Mouse (Mus musculus) thymus, adult 2 months (tissue): ENCODE data around the gene Gm20538. TPM values are rescaled to one million over a fixed set of nuclear protein-coding genes. Genes with fewer than 3 reads are reported as not detected.

ENCODE experiments used
- DNase-seq: peaks from one replicate; pipeline ENCODE4 v3.0.0; 2021
- H3K27ac ChIP-seq: fragments of 200-500 bp; 2 replicates; pipeline ENCODE4 v1.5.1; 2012; ENCODE audit warnings: low read length, control low read depth; ENCODE audit not compliant: control insufficient read depth, insufficient read depth
- H3K27me3 ChIP-seq: fragments of 200-500 bp; 2 replicates; pipeline ENCODE4 v1.6.1; 2012; ENCODE audit warnings: mild to moderate bottlenecking, low read length, moderate library complexity, mixed read lengths; ENCODE audit not compliant: control insufficient read depth, insufficient read depth
- H3K36me3 ChIP-seq: fragments of 200-500 bp; 2 replicates; pipeline ENCODE4 v1.6.1; 2012; ENCODE audit warnings: mild to moderate bottlenecking, low read length, moderate library complexity; ENCODE audit not compliant: control insufficient read depth, insufficient read depth
- H3K4me1 ChIP-seq: fragments of 200-500 bp; replicated peaks from 2 replicates; pipeline ENCODE4 v1.6.1; 2012; ENCODE audit warnings: low read length; ENCODE audit not compliant: control insufficient read depth, insufficient read depth
- H3K4me3 ChIP-seq: fragments of 200-500 bp; 2 replicates; pipeline ENCODE4 v1.5.1; 2012; ENCODE audit warnings: mild to moderate bottlenecking, low read length, control low read depth, moderate library complexity; ENCODE audit not compliant: control insufficient read depth, insufficient read depth
- CTCF ChIP-seq: fragments of 200-500 bp; IDR thresholded peaks from 2 replicates; pipeline ENCODE4 v1.5.1; 2012; ENCODE audit warnings: mild to moderate bottlenecking, control low read depth, low read length, moderate library complexity, borderline replicate concordance; ENCODE audit not compliant: control insufficient read depth, poor library complexity, insufficient read depth; ENCODE audit errors: extremely low read depth
- POLR2A ChIP-seq: fragments of 200-500 bp; IDR thresholded peaks from 2 replicates; pipeline ENCODE4 v1.6.1; 2012; ENCODE audit warnings: mild to moderate bottlenecking, low read length, control low read depth, moderate library complexity; ENCODE audit not compliant: control insufficient read depth, poor library complexity, insufficient read depth; ENCODE audit errors: extremely low read depth
- WGBS: fragments of 180-500 bp; shearing (Covaris S2); methylation state at CpG from one replicate; pipeline ENCODE4 v1.1.7; 2018; 5-methylcytosine and 5-hydroxymethylcytosine counted together
- polyA plus RNA-seq: library from polyadenylated mRNA; depleted of rRNA; stranded (reverse); fragments of >200 nt; gene quantifications from 2 replicates; pipeline ENCODE4 v1.2.3, GENCODE M21; 2012

Gm20538 gene
- polyA plus RNA-seq, 1 experiment, result 6.6 TPM

DNA sequence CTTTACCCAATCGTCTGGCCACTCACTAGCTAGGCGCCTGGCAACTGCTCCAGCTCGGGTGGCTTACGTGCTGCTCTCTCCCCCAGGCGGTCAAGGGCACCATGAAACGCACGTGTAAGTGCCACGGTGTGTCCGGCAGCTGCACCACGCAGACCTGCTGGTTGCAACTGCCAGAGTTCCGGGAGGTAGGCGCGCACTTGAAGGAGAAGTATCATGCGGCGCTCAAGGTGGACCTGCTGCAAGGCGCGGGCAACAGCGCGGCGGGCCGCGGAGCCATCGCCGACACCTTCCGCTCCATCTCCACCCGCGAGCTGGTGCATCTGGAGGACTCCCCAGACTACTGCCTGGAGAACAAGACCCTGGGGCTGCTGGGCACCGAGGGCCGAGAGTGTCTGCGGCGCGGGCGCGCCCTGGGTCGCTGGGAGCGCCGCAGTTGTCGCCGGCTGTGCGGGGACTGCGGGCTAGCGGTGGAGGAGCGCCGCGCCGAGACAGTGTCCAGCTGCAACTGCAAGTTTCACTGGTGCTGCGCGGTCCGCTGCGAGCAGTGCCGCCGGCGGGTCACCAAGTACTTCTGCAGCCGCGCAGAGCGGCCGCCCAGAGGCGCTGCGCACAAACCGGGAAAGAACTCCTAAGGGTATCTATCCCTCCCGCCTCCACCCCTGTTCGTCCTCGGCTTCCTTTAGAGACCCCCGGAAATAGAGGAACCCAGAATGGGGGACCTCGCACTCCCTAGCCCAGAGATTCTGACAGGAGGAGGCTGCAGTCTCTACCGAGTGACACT, 41.0 kb downstream of the Gm20538 start:
- no peaks in the 10 kb centered on the region for H3K27me3 ChIP-seq
- peaks cover 52% of the 10 kb centered on the region for H3K4me1 ChIP-seq
- TF ChIP-seq CTCF (0 out of 2 replicates have a peak, but pooled peaks have one; percentile 24), POLR2A (no peak; the same call in 1 of the 2 replicates)
- peak overlapping the region; percentile 69 for H3K4me3 ChIP-seq
- WGBS, result 2% methylated on average over 66 of the region's 66 CpGs
- DNase-seq, result peak; percentile 53
- peak overlapping the region; percentile 67 for H3K27ac ChIP-seq
- H3K36me3 ChIP-seq, result no peaks in the 10 kb centered on the region

DNA sequence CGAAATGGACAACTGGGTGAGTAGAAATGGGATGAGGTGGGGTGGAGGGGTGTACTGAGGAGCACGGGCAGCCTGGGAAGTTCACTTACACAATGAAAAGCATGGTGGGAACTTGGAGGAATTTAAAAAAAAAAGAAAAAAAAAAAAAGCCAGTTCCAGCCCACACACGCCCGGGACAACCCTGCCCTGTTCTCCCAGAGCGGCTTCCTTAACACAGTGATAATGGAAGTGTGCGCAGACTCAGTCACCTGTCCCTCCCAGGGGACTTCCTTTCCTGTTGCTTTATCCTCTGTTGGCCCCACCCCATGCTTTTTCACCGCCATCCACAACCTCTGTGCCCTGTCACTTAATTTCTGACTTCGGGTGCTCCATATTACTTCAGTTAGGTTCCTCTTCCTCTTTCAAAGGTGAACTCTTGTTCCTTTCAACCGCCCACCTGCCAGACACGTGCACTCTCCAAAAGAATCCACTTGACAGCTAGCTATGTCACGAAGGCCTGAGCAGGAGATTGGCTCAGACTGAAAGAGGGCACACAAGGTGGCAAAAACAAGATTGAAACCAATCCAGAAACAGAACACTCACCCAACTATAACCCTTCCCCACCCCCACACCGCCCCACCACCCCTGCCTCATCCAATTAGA, 42.0 kb downstream of the Gm20538 start:
- Histone ChIP-seq H3K4me3 (peak overlapping the region; percentile 69), H3K4me1 (peaks cover 52% of the 10 kb centered on the region), H3K36me3 (no peaks in the 10 kb centered on the region), H3K27me3 (no peaks in the 10 kb centered on the region), H3K27ac (peak overlapping the region; percentile 67)
- no peak for TF ChIP-seq POLR2A
- no peak for TF ChIP-seq CTCF
- WGBS, result 11% methylated on average over 12 of the region's 12 CpGs
- peak; percentile 34 for DNase-seq

DNA sequence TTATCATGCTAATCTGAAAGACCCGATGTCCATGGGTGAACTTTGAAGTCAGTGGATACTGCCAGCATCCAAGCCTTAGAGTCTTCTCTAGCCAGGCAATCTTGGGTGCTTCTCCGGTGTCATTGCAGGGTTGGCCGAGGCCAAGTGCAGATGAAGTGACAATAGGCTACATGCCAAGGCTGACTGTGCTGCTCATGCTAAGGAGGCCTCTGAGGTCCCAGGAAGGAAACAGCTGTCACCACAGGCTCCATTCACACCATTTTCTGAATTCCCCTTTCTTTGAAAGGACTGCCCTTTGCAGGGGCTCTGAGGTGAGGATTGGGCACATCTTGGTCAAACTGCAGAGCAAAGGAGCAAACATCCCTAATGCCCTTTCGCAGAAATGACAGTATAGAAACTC, 49.9 kb downstream of the Gm20538 start:
- no peak overlapping the region for H3K4me3 ChIP-seq
- no peaks in the 10 kb centered on the region for H3K27me3 ChIP-seq
- no peaks in the 10 kb centered on the region for H3K36me3 ChIP-seq
- DNase-seq, result no peak
- WGBS, result 31% methylated on average over 4 of the region's 4 CpGs
- TF ChIP-seq POLR2A (no peak), CTCF (no peak)
- H3K4me1 ChIP-seq, result peaks cover 12% of the 10 kb centered on the region
- H3K27ac ChIP-seq, result no peak overlapping the region

DNA sequence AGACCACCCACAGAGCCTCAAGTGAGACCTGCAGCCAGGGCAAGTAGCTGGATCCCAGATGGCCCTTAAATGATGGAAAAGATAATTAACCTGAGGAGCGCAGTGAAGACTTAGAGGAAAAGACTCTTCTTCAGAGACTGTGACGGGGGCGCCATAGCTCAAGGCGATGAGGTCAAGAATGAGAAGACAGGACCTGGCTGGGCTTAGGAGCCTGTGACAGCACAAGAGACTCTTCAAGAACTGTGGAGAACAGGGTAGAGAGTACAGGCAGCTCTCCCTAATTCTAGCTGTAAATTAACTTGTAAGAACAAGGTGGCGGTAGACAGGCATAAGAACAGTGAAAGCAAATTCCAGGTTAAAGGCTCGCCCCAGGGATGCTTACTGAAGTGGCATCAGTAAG, 50.7 kb downstream of the Gm20538 start:
- Histone ChIP-seq H3K27ac (no peak overlapping the region), H3K27me3 (no peaks in the 10 kb centered on the region), H3K4me1 (peaks cover 12% of the 10 kb centered on the region), H3K36me3 (no peaks in the 10 kb centered on the region), H3K4me3 (no peak overlapping the region)
- TF ChIP-seq CTCF (no peak), POLR2A (no peak)
- 97% methylated on average over 6 of the region's 6 CpGs for WGBS
- DNase-seq, result no peak

DNA sequence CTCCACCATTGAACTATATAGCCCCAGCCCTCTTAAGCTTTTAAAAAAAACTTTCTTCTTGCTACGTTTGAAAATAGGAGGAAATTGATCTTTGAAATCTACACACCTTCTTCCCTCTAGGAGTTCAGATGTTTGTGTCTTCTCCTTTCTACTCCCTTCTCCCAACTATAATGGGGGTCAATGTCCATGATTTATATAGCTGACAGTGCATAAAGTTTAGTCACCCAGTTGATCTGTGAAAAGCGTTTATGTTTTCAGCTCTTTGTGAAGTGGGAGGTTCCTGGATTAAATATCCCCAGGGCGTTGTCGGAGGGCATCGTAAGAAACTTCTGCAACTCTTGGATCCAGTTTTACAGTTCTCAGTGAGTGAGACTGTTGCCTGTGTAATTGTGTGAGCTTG, 52.4 kb downstream of the Gm20538 start:
- Histone ChIP-seq H3K27me3 (no peaks in the 10 kb centered on the region; the same call in 1 of the 2 replicates), H3K36me3 (no peaks in the 10 kb centered on the region), H3K4me1 (peaks cover 8% of the 10 kb centered on the region), H3K4me3 (no peak overlapping the region), H3K27ac (no peak overlapping the region)
- DNase-seq, result no peak
- no peak for TF ChIP-seq CTCF
- TF ChIP-seq POLR2A, result no peak
- 92% methylated on average over 5 of the region's 5 CpGs for WGBS

DNA sequence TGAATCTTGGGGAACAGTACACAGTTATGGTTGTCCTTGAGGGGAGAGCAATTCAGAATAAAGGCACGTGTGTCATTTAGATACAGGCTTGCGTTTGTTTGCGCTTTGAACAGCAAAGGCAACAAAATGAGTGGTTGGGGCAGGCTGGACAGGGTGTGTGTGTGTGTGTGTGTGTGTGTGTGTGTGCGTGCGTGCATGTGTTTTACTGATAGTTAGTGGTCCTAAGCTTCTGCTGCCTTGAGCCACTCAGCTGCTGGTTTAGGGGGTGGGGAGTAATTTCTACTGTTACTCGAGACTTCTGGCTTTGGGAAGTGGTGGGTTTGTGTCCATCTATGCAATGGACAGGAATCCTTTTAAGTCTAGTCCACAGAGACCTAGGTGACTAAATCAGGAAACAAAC, 53.7 kb downstream of the Gm20538 start:
- no peaks in the 10 kb centered on the region for H3K36me3 ChIP-seq
- no peak for DNase-seq
- H3K4me3 ChIP-seq, result no peak overlapping the region
- peaks cover 5% of the 10 kb centered on the region; the same call in 1 of the 2 replicates for H3K4me1 ChIP-seq
- WGBS, result 82% methylated on average over 6 of the region's 6 CpGs
- H3K27ac ChIP-seq, result no peak overlapping the region
- TF ChIP-seq POLR2A (no peak), CTCF (no peak)
- H3K27me3 ChIP-seq, result no peaks in the 10 kb centered on the region; the same call in 1 of the 2 replicates

DNA sequence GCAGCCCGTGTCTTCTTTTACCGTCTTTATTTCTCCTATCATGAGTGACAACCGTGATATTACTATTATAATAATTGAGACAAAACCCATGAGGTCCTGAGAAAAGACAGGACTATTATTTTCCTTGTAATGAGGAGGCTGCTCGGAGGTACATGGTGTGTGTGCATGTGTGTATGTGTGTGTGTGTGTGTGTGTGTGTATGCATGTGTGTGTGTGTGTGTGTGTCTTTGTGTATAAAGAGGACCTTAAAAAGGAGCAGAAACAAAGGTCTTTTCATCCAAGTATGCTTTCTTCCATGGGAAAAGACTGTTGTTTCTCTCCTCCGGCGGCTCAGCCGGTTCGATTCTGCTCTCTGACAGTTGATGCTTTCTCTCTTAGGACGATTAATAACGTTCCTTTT, 55.7 kb downstream of the Gm20538 start:
- no peak for TF ChIP-seq CTCF
- no peak for TF ChIP-seq POLR2A
- Histone ChIP-seq H3K4me3 (no peak overlapping the region), H3K27ac (no peak overlapping the region), H3K27me3 (no peaks in the 10 kb centered on the region; the same call in 1 of the 2 replicates), H3K36me3 (no peaks in the 10 kb centered on the region), H3K4me1 (no peaks in the 10 kb centered on the region)
- DNase-seq, result no peak
- 78% methylated on average over 10 of the region's 10 CpGs for WGBS
